Mouse (Mus musculus): ENCODE measurements around the gene Inpp5a. TPM values are rescaled to one million over a fixed set of nuclear protein-coding genes. Genes with fewer than 3 reads are reported as not detected.

The Inpp5a gene
- polyA plus RNA-seq, 1 experiment from 2014 or later, result 29.1 TPM

GRCm38 (mm10) chr7:139363281-139364004 is 25.5 kb upstream of the Inpp5a start:
- Histone ChIP-seq H3K36me3 (ENCODE audit: control insufficient read depth, insufficient read depth) (no peaks in the 10 kb centered on the region), H3K27me3 (replicated peaks; ENCODE audit: control insufficient read depth, insufficient read depth, low read length) (no peaks in the 10 kb centered on the region), H3K4me3 (ENCODE audit: low read depth, low read length) (no peak overlapping the region), H3K4me2 (replicated peaks; ENCODE audit: low read depth) (no peak overlapping the region; the same call in 1 of the 2 replicates), H3K27ac (ENCODE audit: low read depth, low read length) (peak overlapping the region; percentile 64), H3K4me1 (replicated peaks; ENCODE audit: control insufficient read depth, insufficient read depth, low read length) (peaks cover 44% of the 10 kb centered on the region), H3K9me3 (ENCODE audit: control insufficient read depth) (no peaks in the 10 kb centered on the region), H3K9ac (ENCODE audit: low read depth, low read length) (no peak overlapping the region)
- no peak for TF ChIP-seq CTCF (IDR thresholded peaks at IDR 0.05; ENCODE audit: low read depth)
- WGBS, result 75% methylated on average over 13 of the region's 13 CpGs
- ATAC-seq, result no peak

GRCm38 (mm10) chr7:139364005-139364557 is 24.8 kb upstream of the Inpp5a start:
- Histone ChIP-seq H3K4me1 (replicated peaks; ENCODE audit: control insufficient read depth, insufficient read depth, low read length) (peaks cover 41% of the 10 kb centered on the region), H3K9me3 (ENCODE audit: control insufficient read depth) (no peaks in the 10 kb centered on the region), H3K9ac (ENCODE audit: low read depth, low read length) (no peak overlapping the region), H3K36me3 (ENCODE audit: control insufficient read depth, insufficient read depth) (no peaks in the 10 kb centered on the region), H3K27me3 (replicated peaks; ENCODE audit: control insufficient read depth, insufficient read depth, low read length) (no peaks in the 10 kb centered on the region), H3K4me3 (ENCODE audit: low read depth, low read length) (no peak overlapping the region), H3K27ac (ENCODE audit: low read depth, low read length) (peak overlapping the region; percentile 64), H3K4me2 (replicated peaks; ENCODE audit: low read depth) (peak overlapping the region; percentile 35)
- WGBS, result 6% methylated on average over 9 of the region's 9 CpGs
- ATAC-seq, result 0 out of 2 replicates have a peak, but pooled peaks have one; percentile 9
- TF ChIP-seq CTCF (IDR thresholded peaks at IDR 0.05; ENCODE audit: low read depth), result no peak

DNA sequence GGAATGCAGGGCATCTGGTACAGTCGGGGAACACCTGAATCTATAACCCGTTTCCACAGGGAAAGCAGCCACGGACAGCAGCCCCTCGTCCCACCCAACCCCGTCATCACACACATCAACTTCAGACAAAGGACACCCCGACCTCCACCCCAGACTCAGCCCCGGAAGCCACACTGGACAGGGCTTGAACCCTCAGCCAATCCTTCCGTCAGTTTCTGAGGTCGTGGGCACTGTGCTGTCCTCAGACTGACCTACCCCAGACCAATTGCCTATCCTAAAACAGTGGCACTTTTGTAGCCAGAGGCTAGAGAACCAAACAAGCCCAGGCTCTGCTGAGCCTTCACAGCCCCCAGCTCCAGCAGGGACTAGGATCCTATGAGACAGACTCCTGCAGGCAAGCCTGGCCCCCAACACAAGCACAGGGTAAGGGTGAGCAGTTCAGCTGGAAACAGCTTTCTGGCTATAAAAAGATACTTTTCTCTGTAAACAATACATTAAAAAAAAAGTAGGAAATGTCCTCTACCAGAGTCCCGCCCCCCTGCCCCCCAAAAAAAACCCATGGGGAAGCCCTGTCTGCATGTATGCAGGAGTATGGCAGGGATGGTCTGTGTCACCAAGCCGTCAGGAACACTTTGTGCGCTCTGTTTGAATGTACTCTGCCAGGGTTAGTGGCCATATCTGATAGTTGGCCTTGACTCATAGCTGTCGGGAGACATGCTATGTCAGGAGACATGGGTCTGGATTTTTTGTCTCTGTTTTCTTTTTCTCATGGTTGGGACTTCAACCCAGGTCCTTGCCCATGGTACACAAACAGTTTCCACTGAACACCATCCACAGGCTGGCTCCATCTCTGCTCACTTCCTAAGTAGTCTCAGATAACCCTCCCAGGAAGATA is 23.7 kb upstream of the Inpp5a start:
- 57% methylated on average over 13 of the region's 13 CpGs for WGBS

GRCm38 (mm10) chr7:139366131-139366530 is 22.8 kb upstream of the Inpp5a start:
- Histone ChIP-seq H3K4me1 (replicated peaks; ENCODE audit: control insufficient read depth, insufficient read depth, low read length) (peaks cover 44% of the 10 kb centered on the region), H3K27ac (ENCODE audit: low read depth, low read length) (no peak overlapping the region), H3K9ac (ENCODE audit: low read depth, low read length) (no peak overlapping the region), H3K36me3 (ENCODE audit: control insufficient read depth, insufficient read depth) (no peaks in the 10 kb centered on the region), H3K27me3 (replicated peaks; ENCODE audit: control insufficient read depth, insufficient read depth, low read length) (no peaks in the 10 kb centered on the region), H3K4me2 (replicated peaks; ENCODE audit: low read depth) (no peak overlapping the region), H3K9me3 (ENCODE audit: control insufficient read depth) (no peaks in the 10 kb centered on the region), H3K4me3 (ENCODE audit: low read depth, low read length) (no peak overlapping the region)
- TF ChIP-seq CTCF (IDR thresholded peaks at IDR 0.05; ENCODE audit: low read depth), result no peak
- no peak for ATAC-seq
- 88% methylated on average over 3 of the region's 3 CpGs for WGBS

More for the DNA sequence above, 23.7 kb upstream of the Inpp5a start:
- no peak for ATAC-seq
- H3K36me3 ChIP-seq (ENCODE audit: control insufficient read depth, insufficient read depth), result no peaks in the 10 kb centered on the region
- H3K27me3 ChIP-seq (replicated peaks; ENCODE audit: control insufficient read depth, insufficient read depth, low read length), result no peaks in the 10 kb centered on the region
- H3K9me3 ChIP-seq (ENCODE audit: control insufficient read depth), result no peaks in the 10 kb centered on the region
- 0 out of 2 replicates have a peak overlapping the region, but pooled peaks have one; percentile 5 for H3K27ac ChIP-seq (ENCODE audit: low read depth, low read length)
- H3K4me1 ChIP-seq (replicated peaks; ENCODE audit: control insufficient read depth, insufficient read depth, low read length), result peaks cover 44% of the 10 kb centered on the region
- H3K9ac ChIP-seq (ENCODE audit: low read depth, low read length), result no peak overlapping the region
- no peak for TF ChIP-seq CTCF (IDR thresholded peaks at IDR 0.05; ENCODE audit: low read depth)
- no peak overlapping the region for H3K4me3 ChIP-seq (ENCODE audit: low read depth, low read length)
- H3K4me2 ChIP-seq (replicated peaks; ENCODE audit: low read depth), result no peak overlapping the region

DNA sequence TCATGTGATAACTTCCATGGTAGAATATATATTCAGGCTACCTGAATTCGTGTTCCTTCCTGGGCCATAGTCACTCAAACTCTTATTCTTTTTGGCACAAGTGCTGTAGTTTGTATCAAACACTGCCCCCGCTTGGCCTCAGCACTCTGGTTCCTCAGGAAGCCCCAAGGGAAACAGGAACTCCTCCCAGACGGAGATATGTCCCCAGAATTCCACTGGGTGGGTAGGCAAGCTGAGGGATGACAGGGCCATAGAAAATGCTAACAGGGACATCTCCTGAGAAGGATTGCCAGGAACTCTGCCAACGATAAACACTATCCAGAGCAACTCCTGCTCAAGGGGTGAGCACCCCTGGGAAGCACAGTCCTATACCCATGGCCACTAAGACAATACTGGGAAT is 22.4 kb upstream of the Inpp5a start:
- Histone ChIP-seq H3K27me3 (replicated peaks; ENCODE audit: control insufficient read depth, insufficient read depth, low read length) (no peaks in the 10 kb centered on the region), H3K4me1 (replicated peaks; ENCODE audit: control insufficient read depth, insufficient read depth, low read length) (peaks cover 44% of the 10 kb centered on the region), H3K4me2 (replicated peaks; ENCODE audit: low read depth) (no peak overlapping the region), H3K27ac (ENCODE audit: low read depth, low read length) (no peak overlapping the region), H3K9me3 (ENCODE audit: control insufficient read depth) (no peaks in the 10 kb centered on the region), H3K4me3 (ENCODE audit: low read depth, low read length) (no peak overlapping the region), H3K36me3 (ENCODE audit: control insufficient read depth, insufficient read depth) (no peaks in the 10 kb centered on the region), H3K9ac (ENCODE audit: low read depth, low read length) (no peak overlapping the region)
- TF ChIP-seq CTCF (IDR thresholded peaks at IDR 0.05; ENCODE audit: low read depth), result peak; percentile 30; the same call in 1 of the 2 replicates
- ATAC-seq, result no peak
- 54% methylated on average over 4 of the region's 4 CpGs for WGBS

DNA sequence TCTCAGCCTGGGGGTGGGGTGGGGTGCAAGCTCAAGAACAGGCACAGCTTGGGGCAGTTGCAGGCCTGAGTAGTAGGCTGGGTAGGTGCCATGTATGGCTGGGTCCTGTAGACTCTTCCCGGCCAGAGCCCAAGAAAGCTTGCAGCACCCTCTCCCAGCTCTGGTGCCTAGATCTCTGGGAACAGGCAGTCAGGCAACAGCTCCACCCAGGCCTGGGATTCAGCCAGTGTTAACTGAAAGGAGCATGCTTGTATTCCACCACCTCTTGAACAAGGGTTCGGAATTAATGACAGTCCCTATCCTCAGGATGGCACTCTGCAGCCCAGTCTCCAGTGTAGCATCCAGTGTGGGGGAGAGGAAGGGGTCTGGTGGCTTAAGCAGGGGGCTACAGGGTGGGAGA is 20.7 kb upstream of the Inpp5a start:
- Histone ChIP-seq H3K9ac (ENCODE audit: low read depth, low read length) (no peak overlapping the region; the same call in 1 of the 2 replicates), H3K36me3 (ENCODE audit: control insufficient read depth, insufficient read depth) (no peaks in the 10 kb centered on the region), H3K27me3 (replicated peaks; ENCODE audit: control insufficient read depth, insufficient read depth, low read length) (no peaks in the 10 kb centered on the region), H3K9me3 (ENCODE audit: control insufficient read depth) (no peaks in the 10 kb centered on the region), H3K27ac (ENCODE audit: low read depth, low read length) (peak overlapping the region; percentile 71), H3K4me1 (replicated peaks; ENCODE audit: control insufficient read depth, insufficient read depth, low read length) (peaks cover 39% of the 10 kb centered on the region), H3K4me3 (ENCODE audit: low read depth, low read length) (no peak overlapping the region), H3K4me2 (replicated peaks; ENCODE audit: low read depth) (no peak overlapping the region)
- WGBS, result 84% methylated on average over 2 of the region's 2 CpGs
- TF ChIP-seq CTCF (IDR thresholded peaks at IDR 0.05; ENCODE audit: low read depth), result no peak
- no peak for ATAC-seq

Measured in intestine, postnatal 0 days (tissue).